Mouse (Mus musculus): ENCODE results near the gene Rundc3a.
"Not testable (repeated sequence)": the region's sequence is repeated elsewhere in the genome, so short reads cannot be mapped to it uniquely, and the experiment has no call there.

Gene Rundc3a

DNA sequence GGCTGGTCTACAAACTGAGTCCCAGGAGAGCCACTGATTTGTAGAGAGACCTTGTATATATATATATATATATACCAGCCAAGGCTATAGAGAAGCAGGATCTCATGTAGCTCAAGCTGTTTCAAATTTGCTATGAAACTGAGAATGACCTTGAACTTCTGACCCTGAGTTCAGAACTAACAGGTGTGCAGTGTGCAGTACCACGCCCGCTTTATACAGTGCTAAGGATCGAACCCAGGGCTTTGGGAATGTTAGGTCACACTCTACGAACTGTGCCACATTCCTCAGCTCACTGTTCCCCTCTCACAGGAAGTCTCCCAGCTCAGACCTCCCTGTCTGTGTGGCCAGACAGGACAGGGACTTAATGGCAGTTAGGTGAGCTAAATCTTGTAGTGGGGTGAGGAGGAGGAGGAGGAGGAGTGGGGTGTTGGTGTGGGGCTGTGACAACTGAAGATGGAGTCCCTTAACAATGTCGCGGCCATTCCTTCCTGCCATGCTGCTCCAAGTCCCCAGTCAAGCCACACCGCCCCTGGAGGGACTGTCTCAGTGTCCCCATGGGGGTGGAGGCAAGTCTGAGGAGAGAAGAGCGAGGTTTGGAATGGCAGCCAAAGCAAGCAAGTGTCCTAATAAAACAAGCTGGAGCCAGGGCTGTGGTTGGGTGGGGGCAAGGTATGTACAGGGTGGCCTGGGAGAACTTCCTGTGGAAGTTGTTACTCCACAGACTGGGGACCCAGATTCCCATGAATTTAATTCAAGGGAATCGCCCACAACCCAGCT is 25.5 kb upstream of the Rundc3a start:
- DNase-seq (ENCODE audit: low spot score in 2 of 2) = no peak

DNA sequence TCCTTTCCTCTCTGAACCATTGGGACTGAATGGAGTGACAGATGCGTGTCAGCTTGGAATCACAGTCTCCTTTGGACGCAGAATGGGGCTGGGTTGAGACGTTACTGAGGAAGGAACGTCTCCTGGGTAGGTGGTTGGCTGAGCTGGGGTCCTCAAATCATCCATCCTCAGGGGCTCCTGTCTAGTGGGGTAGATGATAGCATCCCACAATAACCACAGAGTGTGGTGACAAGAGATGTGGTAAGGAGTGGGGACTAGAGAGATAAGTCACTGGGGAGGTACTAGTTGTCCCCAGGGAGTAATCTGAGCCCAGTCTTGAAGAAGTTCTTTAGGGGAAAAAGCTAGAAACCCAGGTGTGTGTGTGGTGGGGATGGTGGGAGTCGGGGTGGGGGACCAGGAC is 24.9 kb upstream of the Rundc3a start:
- no peak for DNase-seq (ENCODE audit: low spot score in 2 of 2)

DNA sequence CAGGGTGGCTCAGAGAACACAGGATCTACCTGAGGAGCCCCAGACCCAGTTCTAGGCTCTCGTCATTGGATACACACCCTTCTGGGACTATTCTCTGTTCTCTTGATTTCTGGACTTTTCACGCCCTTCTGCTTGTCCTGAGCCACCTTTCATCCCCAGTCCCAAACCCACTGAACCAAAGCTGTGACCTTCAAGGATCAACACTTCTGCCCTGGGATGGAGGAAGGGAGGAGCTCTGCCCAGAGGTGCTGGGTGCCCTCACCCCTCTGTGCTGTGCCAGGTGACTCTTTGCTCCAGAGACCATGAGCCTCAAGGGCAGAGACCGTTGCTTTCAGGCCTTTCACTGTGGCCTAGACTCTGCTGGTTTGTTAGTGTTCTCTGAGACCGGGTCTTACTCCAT is 23.9 kb upstream of the Rundc3a start:
- no peak for DNase-seq (ENCODE audit: low spot score in 2 of 2)

DNA sequence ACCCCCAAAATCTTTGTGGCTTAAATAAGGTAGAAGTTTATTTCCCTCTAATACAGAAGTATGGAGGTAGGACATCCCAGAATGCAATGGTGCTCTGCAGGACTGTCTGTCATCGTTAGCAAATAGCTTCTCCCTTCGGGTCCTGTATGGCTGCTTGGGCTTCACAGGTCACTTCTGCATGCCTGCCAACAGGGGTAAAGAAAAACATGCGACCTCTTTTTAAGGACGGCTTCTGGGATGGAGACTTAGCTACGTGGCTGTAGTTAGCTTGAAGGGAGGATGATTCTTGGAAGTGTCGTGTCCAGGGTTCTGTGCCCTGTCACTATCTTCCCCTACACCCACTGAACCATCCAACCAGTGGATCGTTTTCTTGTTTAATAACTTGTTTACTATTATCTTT is 22.9 kb upstream of the Rundc3a start:
- DNase-seq (ENCODE audit: low spot score in 2 of 2) = no peak

DNA sequence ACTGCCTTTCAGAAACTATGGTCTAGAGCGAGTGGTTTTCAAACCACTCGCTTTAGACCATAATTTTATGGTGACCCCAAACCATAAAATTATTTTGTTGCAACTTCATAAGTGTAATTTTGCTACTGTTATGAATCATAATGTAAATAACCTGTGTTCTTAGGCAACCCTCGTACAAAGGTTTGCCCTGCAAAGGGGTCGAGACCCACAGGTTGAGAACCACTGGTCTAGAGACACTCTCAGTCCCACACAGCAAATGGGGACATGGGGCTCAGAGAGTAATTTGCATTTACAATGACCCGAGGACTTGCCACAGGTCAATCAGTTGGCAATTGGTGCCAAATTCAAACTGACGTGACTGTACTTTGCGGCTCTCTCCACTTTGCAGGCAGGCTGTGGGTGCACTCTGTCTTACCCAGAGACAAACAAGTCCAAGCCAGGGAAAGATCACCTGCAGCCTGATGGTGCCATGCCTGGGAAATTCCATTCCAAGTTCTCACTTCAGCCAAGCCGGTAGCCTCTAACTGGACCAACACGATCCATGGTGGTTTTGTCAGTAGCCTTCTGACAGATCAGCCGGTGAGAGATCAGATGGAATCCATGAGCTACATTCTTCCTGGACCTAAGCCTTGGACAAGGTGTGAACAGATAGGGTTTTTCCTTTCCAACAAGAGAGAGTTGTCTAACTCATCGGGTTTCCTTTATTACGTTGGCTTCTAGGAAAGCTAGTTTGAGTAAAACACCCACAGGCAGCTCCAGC is 21.1 kb upstream of the Rundc3a start:
- DNase-seq (ENCODE audit: low spot score in 2 of 2) = no peak

DNA sequence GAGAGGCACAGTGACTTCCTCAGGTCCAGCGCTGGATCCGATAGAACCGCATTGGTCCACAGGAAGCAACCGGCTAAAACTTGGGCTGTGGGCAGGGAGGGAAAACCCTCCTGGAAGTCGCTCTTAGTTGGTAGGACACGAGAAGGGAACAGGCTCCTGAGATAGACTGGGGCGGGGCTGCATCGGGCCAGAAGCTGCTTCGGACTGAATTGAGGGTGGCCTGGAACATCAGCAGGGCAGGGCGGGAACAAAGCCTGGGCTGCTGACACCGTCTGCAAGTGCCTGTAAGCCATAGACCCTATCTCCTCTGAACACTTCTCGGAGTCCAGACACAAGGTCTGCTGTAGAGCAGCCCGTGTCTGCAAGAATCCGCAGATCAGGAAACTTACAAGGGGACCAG is 20.3 kb upstream of the Rundc3a start:
- no peak for DNase-seq (ENCODE audit: low spot score in 2 of 2)

DNA sequence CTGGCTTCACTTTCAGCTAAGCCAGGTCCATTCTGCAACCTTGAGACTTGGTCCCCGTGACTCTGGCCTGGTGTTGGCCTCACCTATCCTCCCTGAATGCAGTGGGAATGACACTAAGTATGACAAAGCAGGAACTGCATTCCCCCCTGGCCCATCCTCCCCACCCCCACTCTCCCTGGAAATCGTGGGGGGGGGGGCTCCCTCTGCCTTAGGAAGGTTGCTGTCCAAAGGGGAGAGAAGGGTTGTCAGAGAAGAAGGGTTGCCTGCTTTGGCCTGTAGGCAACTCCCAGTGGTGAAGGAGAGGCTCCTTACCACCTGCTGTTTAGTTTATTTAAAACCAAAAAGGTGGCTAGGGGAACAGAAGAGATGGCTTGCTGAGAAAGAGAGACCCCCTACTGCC is 19.6 kb upstream of the Rundc3a start:
- no peak for DNase-seq (ENCODE audit: low spot score in 2 of 2)

DNA sequence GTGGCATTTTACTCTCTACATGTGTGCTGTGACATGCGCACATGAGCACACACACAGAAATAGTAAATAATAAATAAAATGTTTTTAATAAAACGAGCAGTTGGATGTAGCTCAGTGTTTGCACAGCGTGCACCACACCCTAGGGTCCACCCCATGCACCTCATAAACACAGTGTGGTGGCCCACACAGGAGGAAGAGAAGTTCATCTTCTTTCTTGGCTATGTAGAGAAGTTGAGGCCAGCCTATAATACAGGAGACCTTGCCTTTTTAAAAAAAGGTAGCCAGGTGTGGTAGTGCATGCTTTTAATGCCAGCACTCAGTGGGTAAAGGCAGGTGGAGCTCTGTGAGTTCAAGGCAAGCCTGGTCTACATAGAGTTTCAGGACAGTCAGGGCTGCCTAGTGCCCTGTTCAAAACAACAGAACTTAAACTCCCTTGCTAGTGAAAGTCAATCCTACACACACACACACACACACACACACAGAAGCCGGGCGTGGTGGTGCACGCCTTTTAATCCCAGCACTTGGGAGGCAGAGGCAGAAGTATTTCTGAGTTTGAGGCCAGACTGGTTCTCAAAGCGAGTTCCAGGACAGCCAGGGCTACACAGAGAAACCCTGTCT is 19.0 kb upstream of the Rundc3a start:
- DNase-seq (ENCODE audit: low spot score in 2 of 2) = no peak

DNA sequence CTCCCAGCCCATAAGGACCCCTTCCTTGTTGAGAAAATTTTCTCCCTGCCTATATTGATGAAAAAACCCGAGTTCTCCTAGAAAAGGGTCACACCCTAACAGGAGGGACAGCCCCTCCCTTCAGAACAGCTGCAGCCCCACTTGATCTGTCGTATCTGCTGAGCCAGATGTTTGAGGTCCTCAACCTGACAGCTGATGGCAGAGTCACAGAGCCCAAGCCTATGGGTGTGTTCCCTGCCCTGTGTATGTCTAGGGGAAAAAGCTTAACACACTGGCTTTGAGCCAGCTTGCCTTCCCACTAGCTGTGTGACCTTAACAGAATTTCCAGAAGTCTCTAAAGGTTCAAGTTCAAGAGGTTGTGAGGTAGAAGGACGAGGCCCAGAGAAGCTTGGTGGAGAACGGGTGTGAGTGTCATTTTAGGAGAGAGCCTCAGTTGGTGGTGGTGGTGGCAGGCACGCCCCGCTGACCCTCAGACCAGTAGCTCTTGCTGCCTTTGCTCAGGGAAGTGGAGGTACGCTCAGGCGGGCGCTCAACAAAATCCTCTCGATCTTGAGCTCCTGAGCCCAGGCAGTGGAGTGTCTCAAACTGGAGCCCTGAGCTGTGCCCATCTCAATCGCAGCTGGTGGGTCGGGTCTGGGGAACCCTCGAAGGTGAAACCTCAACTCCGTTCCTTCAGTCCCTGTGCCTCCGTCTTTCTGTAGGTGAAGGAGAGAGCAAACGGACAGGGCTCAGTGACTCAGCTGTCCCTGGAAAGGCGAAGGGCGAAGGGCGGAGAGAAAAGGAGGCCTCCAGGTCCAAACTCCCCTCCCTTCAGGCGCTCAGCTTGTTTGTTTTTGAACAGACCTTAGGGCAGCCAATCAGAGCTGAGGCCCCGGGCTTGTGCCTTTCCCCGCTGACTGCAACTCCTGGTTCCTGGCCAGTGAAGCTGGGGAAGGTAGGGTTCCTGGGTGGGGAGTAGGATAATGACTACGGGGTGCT is 17.7 kb upstream of the Rundc3a start:
- no peak for DNase-seq (ENCODE audit: low spot score in 2 of 2)

DNA sequence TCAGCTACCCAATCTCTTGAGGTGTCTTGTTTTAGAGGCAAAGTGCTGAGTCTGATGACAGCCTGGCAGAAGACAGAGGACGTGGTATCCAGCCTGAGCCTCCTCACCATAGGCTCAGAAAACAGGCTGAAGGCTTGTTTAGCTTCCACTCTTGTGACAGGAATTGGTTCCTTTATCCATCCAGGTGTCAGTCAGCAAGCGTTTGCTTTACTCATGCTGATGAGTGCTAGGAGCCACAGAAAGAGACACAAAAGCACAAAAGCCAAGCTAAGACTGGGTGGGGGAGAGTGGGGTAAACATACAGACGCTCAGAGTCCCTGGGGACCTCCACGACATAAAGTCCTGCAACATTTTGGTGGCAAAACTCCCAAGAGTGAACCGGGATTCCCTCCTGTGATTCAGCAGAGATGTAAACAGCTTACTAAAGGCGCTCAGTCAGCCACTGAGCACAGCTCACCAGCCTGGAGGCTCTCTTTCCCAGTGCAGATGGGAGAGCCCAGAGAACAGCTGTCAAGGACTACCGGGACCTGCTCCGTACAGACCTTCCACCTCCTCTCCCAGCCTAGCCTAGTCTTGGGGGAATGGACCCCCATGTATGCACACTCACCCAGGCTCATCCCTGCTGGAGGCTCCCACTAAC is 16.9 kb upstream of the Rundc3a start:
- DNase-seq (ENCODE audit: low spot score in 2 of 2) = no peak

DNA sequence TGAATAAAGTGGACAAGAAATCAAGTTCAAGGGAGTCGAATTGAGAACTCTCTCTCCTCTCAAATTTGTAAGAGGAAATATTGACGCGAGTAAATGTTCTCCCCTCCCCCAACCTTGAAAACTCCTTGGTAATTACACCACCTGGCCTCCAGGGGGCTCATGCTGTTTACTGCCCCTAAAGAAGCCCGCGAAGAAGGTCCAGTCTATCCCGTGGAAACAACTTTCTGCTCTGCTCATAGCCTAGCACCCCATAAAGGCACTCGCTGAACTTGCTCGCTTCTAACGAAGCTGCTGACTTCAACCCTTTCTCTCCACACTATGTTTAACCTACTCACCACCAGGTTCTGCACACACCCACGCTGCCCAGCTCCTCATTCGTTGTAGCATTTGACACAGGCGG is 16.0 kb upstream of the Rundc3a start:
- DNase-seq (ENCODE audit: low spot score in 2 of 2) = no peak

DNA sequence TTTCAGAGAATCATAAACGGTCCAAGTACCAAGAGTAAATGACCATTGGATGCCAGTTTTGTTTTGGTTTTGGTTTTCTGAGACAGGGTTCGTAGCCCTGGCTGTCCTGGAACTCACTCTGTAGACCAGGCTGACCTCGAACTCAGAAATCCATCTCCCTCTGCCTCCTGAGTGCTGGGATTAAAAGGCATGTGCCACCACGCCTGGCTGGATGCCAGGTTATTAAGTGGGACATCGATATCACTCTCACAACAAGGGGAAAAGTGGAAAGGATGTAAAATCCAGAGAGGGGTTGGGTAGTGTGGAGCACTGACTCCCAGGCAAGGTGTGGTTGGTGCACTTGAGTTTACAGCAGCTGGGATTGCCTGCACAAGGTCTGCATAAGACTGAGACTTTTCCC is 13.1 kb upstream of the Rundc3a start:
- no peak for DNase-seq (ENCODE audit: low spot score in 2 of 2)

DNA sequence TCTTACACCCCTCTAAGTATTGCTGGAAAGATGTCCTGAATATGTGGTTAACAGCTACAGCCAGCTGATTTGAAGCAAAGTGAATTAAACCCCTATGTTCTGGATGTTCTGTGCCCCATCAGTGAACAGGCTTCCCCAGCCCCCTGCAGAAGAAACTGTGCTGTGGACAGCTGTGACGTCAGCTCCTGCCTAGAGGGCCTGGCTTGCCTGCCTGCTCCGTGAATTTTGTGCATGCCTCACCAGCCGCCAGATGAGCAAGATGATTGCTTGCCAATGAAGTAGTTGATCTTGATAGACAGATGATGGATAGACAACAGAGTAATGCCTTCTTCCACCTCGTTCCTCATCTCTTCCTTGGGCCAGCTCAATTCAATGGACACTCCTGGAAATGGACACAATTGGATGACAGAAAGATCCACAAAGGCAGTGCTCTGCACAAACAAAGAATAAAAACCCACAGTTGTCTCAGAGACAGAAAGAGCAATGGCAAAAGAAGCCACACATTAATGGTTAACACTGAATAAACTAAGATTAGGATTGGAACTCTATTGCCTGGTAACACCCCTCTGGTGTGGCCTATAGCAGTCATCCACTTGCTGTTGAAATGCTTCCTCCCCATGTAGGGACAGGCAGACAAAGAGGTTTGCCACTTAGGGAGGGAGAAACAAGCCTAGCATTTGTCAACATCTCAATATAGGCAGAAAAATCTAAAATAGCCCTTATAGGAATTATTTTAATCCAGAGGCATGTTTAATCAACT is 11.7 kb upstream of the Rundc3a start:
- DNase-seq (ENCODE audit: low spot score in 2 of 2) = no peak

DNA sequence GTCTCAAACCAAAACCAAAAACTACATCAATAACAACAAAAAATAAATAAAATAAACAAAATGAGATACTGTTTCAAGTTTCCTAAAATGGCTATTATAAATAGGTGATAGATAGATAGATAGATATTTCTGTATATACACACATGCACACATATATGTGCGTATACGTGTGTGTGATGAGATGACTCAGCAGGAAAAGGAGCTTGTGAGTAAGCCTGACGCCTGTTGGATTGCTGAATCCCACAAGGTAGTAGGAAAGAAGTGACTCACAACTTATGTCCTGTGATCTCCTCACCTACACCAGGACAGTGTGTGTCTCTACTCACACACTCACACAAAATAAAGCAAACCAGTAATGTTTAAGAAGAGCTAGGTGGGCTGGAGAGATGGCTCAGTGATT is 10.4 kb upstream of the Rundc3a start:
- DNase-seq (ENCODE audit: low spot score in 2 of 2) = no peak

DNA sequence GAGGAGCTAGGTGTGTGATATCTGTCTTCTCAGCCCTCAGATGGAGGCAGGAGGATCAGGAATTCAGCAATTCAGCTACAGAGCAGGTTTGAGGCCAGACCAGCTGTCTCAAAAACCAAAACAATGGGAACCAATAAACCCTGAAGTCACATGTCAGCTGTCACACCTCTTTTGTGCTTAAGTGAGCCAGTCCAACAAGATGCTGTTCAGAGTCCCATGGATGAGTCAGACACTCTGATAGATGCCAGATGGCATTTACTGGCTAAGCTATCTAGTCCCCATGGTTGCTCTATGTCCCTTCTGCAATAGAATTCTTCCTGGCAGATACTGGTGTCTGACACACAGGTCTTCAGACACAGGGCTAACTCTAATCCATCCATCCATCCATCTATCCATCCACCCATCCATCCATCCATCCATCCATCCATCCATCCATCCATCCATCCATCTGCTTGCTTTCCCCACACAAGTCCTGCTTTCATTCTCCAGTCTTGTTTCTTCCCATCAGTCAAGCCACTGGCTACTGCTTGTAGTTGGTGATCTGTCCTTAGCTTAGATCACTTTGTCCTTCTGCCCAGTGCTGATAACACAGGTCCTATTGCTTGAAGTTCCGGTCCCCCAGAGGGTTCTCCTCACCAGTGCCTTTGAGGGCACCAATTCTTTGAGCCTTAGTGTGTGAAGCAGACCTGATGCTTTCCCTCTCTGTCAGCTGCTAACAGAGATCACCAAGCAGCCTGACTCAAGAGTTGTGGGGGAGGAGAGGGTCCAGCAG is 9.7 kb upstream of the Rundc3a start:
- DNase-seq (ENCODE audit: low spot score in 2 of 2) = peak in 1 of 2 experiments; percentile 12

DNA sequence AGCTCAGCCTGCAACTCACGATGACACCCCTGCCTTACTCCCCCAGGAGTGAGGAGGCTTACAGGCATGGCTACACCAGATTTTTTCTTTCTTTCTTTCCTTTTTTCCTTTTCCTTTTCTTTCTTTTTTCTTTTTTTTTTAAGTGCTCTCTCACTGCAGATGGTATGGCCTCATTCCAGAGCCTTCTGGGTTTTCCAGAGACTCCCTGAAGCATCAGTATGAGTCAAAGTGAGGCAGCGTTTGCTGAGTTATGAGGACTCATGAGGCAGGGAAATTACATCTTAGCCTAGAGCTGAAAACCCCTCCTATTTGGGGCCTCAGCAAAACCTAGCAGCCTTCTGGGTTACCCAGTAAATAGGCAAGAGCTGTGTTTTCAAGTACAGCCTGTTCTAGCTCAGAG is 8.8 kb upstream of the Rundc3a start:
- peak; percentile 26 to 51 for DNase-seq (ENCODE audit: low spot score in 2 of 2)

DNA sequence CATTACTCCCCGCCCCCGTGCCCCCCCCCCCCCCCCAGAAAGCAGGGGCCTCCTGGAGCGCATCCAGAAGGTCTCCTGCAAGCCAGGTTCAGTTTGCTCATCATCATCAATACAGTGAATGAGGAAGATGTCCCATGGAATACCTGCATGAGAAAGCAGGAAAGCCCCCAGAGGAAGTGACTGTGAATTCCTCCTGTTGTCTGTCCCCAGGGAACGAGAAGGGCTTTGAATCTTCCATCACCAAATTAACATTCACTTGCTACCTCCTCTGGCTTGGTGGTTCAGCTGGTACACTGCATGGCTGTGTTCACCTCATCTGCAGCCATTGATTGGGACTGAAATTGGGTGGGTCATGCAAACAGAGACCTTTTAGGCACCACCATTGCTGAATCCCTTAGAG is 8.1 kb upstream of the Rundc3a start:
- DNase-seq (ENCODE audit: low spot score in 2 of 2) = no peak

DNA sequence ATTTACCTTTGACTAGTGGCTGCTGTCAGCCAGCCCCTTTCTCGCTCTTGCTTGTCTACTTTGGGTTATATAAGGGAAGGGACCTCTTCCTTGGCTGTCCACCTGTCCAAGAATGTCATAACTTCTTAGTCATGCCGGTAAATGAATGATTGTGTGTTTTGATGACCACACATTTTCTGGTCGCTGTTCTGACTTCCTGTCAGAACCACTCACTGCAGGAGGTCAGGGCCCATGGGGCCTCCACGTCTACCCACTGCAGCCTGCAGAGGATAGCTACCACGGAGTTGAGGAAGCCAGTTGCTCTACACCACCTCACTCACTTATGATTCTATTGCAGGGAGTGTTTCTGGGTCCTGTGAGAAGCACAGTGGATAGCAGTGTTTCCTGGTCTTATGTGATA is 7.1 kb upstream of the Rundc3a start:
- no peak for DNase-seq (ENCODE audit: low spot score in 2 of 2)

DNA sequence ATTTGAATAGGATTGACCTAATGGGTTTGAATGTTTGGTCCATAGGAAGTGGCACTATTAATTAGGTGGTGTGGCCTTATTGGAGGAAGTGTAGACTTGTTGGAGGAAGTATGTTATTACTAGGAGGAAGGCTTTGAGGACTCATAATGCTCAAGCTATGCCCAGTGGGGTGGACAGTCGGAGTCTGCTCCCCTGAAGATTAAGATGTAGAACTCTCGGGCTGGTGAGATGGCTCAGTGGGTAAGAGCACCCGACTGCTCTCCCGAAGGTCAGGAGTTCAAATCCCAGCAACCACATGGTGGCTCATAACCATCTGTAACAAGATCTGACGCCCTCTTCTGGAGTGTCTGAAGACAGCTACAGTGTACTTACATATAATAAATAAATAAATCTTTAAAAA is 3.8 kb upstream of the Rundc3a start:
- not testable (repeated sequence) for DNase-seq (ENCODE audit: low spot score in 2 of 2)
